Mouse (Mus musculus) ES-E14 (cell line): ENCODE measurements at regions not wholly inside any gene's neighbourhood (a gene's known extent, or its start where the extent isn't known, plus 50 kb on each side); places are given as distances from the start of the nearest gene placed in this dataset.

Experiments used
- CHD2 ChIP-seq: IDR thresholded peaks from 2 replicates; pipeline ENCODE4 v1.6.1; 2014; ENCODE audit warnings: mild to moderate bottlenecking, low read depth, low read length, inconsistent platforms
- HCFC1 ChIP-seq: IDR thresholded peaks from 2 replicates; pipeline ENCODE4 v1.6.1; 2012; ENCODE audit warnings: low read length, inconsistent platforms, borderline replicate concordance; ENCODE audit not compliant: insufficient read depth
- MAFK ChIP-seq: IDR thresholded peaks from 2 replicates; pipeline ENCODE4 v1.6.1; 2014; ENCODE audit warnings: mild to moderate bottlenecking, low read depth, low read length, inconsistent platforms; ENCODE audit not compliant: insufficient read depth
- ZC3H11A ChIP-seq: IDR thresholded peaks from 2 replicates; pipeline ENCODE4 v1.6.1; 2012; ENCODE audit warnings: low read depth, mild to moderate bottlenecking, inconsistent platforms, low read length, borderline replicate concordance
- ZNF384 ChIP-seq: IDR thresholded peaks from 2 replicates; pipeline ENCODE4 v1.6.1; 2012; ENCODE audit warnings: low read depth, low read length, inconsistent platforms

DNA sequence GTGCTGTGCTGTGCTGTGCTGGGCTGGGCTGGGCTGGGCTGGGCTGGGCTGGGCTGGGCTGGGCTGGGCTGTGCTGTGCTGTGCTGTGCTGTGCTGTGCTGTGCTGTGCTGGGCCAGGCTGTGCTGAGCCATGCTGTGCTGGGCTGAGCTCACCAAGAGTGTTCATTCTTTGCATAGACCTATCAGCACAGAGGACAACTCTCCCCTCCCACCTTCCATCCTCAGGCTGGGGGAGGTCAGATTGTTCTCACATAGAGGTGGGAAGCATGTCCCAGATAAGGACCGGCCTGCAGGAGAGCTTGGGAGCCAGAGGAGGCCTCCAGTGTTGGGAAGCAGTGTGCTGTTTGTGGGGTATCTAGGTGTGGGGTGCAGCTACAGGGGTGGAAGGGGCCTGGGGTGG, 188.0 kb downstream of the Matn1 start:
- TF ChIP-seq ZNF384 = no peak
- no peak for TF ChIP-seq ZC3H11A
- TF ChIP-seq HCFC1 = no peak
- TF ChIP-seq CHD2 = no peak
- TF ChIP-seq MAFK = no peak
